Mouse (Mus musculus): ENCODE measurements around the gene Slc6a13. TPM values are rescaled to one million over a fixed set of nuclear protein-coding genes. Genes with fewer than 3 reads are reported as not detected.

Gene Slc6a13
- total RNA-seq, 1 experiment, result 1.7 TPM

- Histone ChIP-seq H3K4me3 (ENCODE audit: insufficient read depth in 1 of 2, low read depth in 1 of 2, low read length in 2 of 2, poor library complexity in 1 of 2, severe bottlenecking in 1 of 2) (peak overlapping the region in 1 of 2 experiments; percentile 32; a peak in 3 of 4 replicates), H3K9me3 (ENCODE audit: control insufficient read depth, insufficient read depth, low read depth, low read length) (no peaks in the 10 kb centered on the region), H3K36me3 (ENCODE audit: control insufficient read depth, insufficient read depth, low read length, poor library complexity, severe bottlenecking) (no peaks in the 10 kb centered on the region), H3K9ac (ENCODE audit: insufficient read depth, low read depth, low read length, poor library complexity, severe bottlenecking) (no peak overlapping the region), H3K27ac (ENCODE audit: insufficient read depth, low read depth, low read length, poor library complexity, severe bottlenecking) (no peak overlapping the region), H3K4me1 (ENCODE audit: control insufficient read depth in 2 of 2, insufficient read depth in 2 of 2, low read length in 2 of 2, poor library complexity in 1 of 2) (no peaks in the 10 kb centered on the region)
- in situ Hi-C loops (cut with MboI; ENCODE audit: low sequenced_read_pairs in 2 of 2, unreplicated experiment in 2 of 2), result loop anchor here in 1 of 2 experiments (25.0 kb wide), 1 partner anchor 90 kb away; no protein-coding TSS in a partner anchor
- TF ChIP-seq ZC3H11A (IDR thresholded peaks at IDR 0.05; ENCODE audit: borderline replicate concordance, low read depth, low read length) (peak; percentile 72; the same call in 1 of the 2 replicates), MAFK (IDR thresholded peaks at IDR 0.05; ENCODE audit: insufficient read depth, low read depth, low read length) (no peak)
- DNase-seq (ENCODE audit: low read depth, low spot score), result peak; percentile 54
Observed at GRCm38 (mm10) chr6:121272075-121272800, 27.8 kb upstream of the Slc6a13 start.

GRCm38 (mm10) chr6:121274356-121274755 is 25.7 kb upstream of the Slc6a13 start:
- in situ Hi-C loops (cut with MboI; ENCODE audit: low sequenced_read_pairs in 2 of 2, unreplicated experiment in 2 of 2), result loop anchor here in 1 of 2 experiments (25.0 kb wide), 1 partner anchor 88 kb away; no protein-coding TSS in a partner anchor
- H3K9me3 ChIP-seq (ENCODE audit: control insufficient read depth, insufficient read depth, low read depth, low read length), result no peaks in the 10 kb centered on the region
- DNase-seq (ENCODE audit: low read depth, low spot score), result peak; percentile 57
- H3K27ac ChIP-seq (ENCODE audit: insufficient read depth, low read depth, low read length, poor library complexity, severe bottlenecking), result no peak overlapping the region
- H3K36me3 ChIP-seq (ENCODE audit: control insufficient read depth, insufficient read depth, low read length, poor library complexity, severe bottlenecking), result no peaks in the 10 kb centered on the region
- TF ChIP-seq ZC3H11A (IDR thresholded peaks at IDR 0.05; ENCODE audit: borderline replicate concordance, low read depth, low read length), result 0 out of 2 replicates have a peak, but pooled peaks have one; percentile 2
- TF ChIP-seq HCFC1 (IDR thresholded peaks at IDR 0.05; ENCODE audit: borderline replicate concordance, insufficient read depth, low read length), result no peak
- H3K9ac ChIP-seq (ENCODE audit: insufficient read depth, low read depth, low read length, poor library complexity, severe bottlenecking), result no peak overlapping the region
- H3K4me1 ChIP-seq (ENCODE audit: control insufficient read depth in 2 of 2, insufficient read depth in 2 of 2, low read length in 2 of 2, poor library complexity in 1 of 2), result no peaks in the 10 kb centered on the region
- H3K4me3 ChIP-seq (ENCODE audit: insufficient read depth in 1 of 2, low read depth in 1 of 2, low read length in 2 of 2, poor library complexity in 1 of 2, severe bottlenecking in 1 of 2), result no peak overlapping the region

GRCm38 (mm10) chr6:121284132-121284531 is 15.9 kb upstream of the Slc6a13 start:
- TF ChIP-seq MAFK (IDR thresholded peaks at IDR 0.05; ENCODE audit: insufficient read depth, low read depth, low read length), result no peak
- TF ChIP-seq HCFC1 (IDR thresholded peaks at IDR 0.05; ENCODE audit: borderline replicate concordance, insufficient read depth, low read length), result no peak
- TF ChIP-seq ZC3H11A (IDR thresholded peaks at IDR 0.05; ENCODE audit: borderline replicate concordance, low read depth, low read length), result no peak
- TF ChIP-seq CHD2 (IDR thresholded peaks at IDR 0.05; ENCODE audit: low read depth, low read length), result no peak
- TF ChIP-seq ZNF384 (IDR thresholded peaks at IDR 0.05; ENCODE audit: low read depth, low read length), result no peak
- Histone ChIP-seq H3K27ac (ENCODE audit: insufficient read depth, low read depth, low read length, poor library complexity, severe bottlenecking) (no peak overlapping the region), H3K9ac (ENCODE audit: insufficient read depth, low read depth, low read length, poor library complexity, severe bottlenecking) (no peak overlapping the region), H3K4me1 (ENCODE audit: control insufficient read depth in 2 of 2, insufficient read depth in 2 of 2, low read length in 2 of 2, poor library complexity in 1 of 2) (no peaks in the 10 kb centered on the region), H3K36me3 (ENCODE audit: control insufficient read depth, insufficient read depth, low read length, poor library complexity, severe bottlenecking) (no peaks in the 10 kb centered on the region), H3K9me3 (ENCODE audit: control insufficient read depth, insufficient read depth, low read depth, low read length) (no peaks in the 10 kb centered on the region), H3K4me3 (ENCODE audit: insufficient read depth in 1 of 2, low read depth in 1 of 2, low read length in 2 of 2, poor library complexity in 1 of 2, severe bottlenecking in 1 of 2) (no peak overlapping the region)
- DNase-seq (ENCODE audit: low read depth, low spot score), result no peak
- in situ Hi-C loops (cut with MboI; ENCODE audit: low sequenced_read_pairs in 2 of 2, unreplicated experiment in 2 of 2), result no loop called here

GRCm38 (mm10) chr6:121299317-121299716 is 710 bp upstream of the Slc6a13 start:
- Histone ChIP-seq H3K9ac (ENCODE audit: insufficient read depth, low read depth, low read length, poor library complexity, severe bottlenecking) (no peak overlapping the region), H3K27ac (ENCODE audit: insufficient read depth, low read depth, low read length, poor library complexity, severe bottlenecking) (no peak overlapping the region), H3K4me1 (ENCODE audit: control insufficient read depth in 2 of 2, insufficient read depth in 2 of 2, low read length in 2 of 2, poor library complexity in 1 of 2) (peaks cover 0 to 5% of the 10 kb centered on the region in 2 experiments; a peak in 1 of 4 replicates), H3K36me3 (ENCODE audit: control insufficient read depth, insufficient read depth, low read length, poor library complexity, severe bottlenecking) (no peaks in the 10 kb centered on the region), H3K9me3 (ENCODE audit: control insufficient read depth, insufficient read depth, low read depth, low read length) (no peaks in the 10 kb centered on the region), H3K4me3 (ENCODE audit: insufficient read depth in 1 of 2, low read depth in 1 of 2, low read length in 2 of 2, poor library complexity in 1 of 2, severe bottlenecking in 1 of 2) (no peak overlapping the region)
- no peak for DNase-seq (ENCODE audit: low read depth, low spot score)
- TF ChIP-seq ZC3H11A (IDR thresholded peaks at IDR 0.05; ENCODE audit: borderline replicate concordance, low read depth, low read length) (no peak), HCFC1 (IDR thresholded peaks at IDR 0.05; ENCODE audit: borderline replicate concordance, insufficient read depth, low read length) (no peak), MAFK (IDR thresholded peaks at IDR 0.05; ENCODE audit: insufficient read depth, low read depth, low read length) (no peak), ZNF384 (IDR thresholded peaks at IDR 0.05; ENCODE audit: low read depth, low read length) (no peak)
- in situ Hi-C loops (cut with MboI; ENCODE audit: low sequenced_read_pairs in 2 of 2, unreplicated experiment in 2 of 2), result no loop called here
